Mouse (Mus musculus) testis, postnatal 10 days (tissue): ENCODE measurements around the gene Gm9125.
"Not testable (repeated sequence)": the region's sequence is repeated elsewhere in the genome, so short reads cannot be mapped to it uniquely, and the experiment has no call there.

Experiments
- DNase-seq: peaks from one replicate; pipeline ENCODE4 v3.0.0; 2021; ENCODE audit warnings: low spot score

Gm9125 gene

DNA sequence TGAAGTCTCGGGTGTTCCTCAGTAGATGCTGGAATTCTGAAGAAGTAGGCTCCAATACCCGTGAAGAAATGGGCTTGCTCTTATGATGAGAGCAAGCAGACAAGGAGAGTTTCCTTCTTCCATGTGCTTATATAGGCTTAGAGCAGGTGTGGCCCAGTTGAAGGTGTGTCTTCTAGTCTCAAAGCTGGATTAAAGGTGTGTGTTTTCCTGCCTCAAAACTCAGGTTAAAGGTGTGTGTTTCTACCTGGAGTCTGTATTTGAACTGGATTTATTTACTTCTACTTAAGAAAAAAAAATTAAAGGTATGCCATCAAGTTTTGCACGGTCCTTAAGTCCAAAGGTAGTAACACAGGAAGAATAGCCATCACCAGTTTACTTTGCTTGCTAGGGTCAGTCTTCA is at the start of gene Gm9125:
Gene Gm9125, minus strand, starts transcription at position 101 of the 400 bp plus-strand sequence.
- DNase-seq, result not testable (repeated sequence)

GRCm38 (mm10) chr3:94072544-94072943 is 17.9 kb upstream of the Gm9125 start, which contains the start of gene Gm10697:
TSS of gene Gm10697 (minus strand) at chr3:94072644.
- DNase-seq, result not testable (repeated sequence)

DNA sequence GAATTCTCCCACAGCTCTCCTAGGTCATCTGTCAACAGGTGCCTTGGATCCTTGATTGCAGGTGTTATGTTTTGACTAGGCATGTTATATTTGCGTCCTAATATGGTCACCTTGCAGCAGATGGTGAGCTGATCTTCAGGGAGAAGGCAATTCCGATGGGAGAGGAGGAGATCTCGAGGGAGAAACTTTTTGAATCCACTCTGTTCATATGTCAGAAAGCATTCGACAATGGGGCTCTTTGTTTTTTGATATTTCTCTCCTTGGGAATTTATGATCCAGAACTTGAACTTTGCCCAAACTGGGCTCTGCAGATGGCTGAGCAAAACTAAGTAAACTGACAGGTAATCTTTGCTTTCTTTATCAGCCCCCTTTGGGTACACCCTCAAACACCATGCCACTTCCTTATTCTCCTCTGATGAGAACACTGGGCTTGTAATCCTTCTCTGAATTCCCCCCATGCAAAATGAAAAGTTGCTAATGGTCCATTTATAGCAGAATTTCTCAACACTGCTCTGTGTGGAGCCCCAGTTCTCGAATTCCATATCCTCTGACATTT is 5.0 kb downstream of the Gm9125 start:
- not testable (repeated sequence) for DNase-seq

DNA sequence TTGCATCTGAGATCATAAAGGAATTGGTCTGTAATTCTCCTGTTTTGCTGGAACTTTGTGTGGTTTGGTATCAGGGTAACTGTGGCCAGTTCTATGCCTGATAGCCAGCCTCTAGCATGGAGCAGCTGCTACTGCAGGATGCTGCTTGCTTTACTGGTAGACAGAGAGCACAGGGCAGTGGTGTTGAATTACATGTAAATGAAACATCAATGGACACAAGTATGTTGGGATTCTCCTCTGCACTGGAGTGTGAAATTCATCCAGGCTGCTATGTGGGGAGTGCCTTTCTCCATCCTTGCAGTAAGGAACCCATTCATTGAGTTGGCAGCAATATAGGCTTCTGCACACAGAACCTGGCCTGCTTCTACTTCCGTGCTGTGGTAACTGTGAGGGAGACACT is 16.4 kb downstream of the Gm9125 start:
- DNase-seq, result not testable (repeated sequence)

GRCm38 (mm10) chr3:94034400-94034799 is 20.3 kb downstream of the Gm9125 start:
- not testable (repeated sequence) for DNase-seq
